Mouse (Mus musculus): ENCODE results near the gene Ccnd3. TPM values are rescaled to one million over a fixed set of nuclear protein-coding genes. Genes with fewer than 3 reads are reported as not detected.

The Ccnd3 gene
- polyA plus RNA-seq, 1 experiment from 2014 or later: 214 TPM

DNA sequence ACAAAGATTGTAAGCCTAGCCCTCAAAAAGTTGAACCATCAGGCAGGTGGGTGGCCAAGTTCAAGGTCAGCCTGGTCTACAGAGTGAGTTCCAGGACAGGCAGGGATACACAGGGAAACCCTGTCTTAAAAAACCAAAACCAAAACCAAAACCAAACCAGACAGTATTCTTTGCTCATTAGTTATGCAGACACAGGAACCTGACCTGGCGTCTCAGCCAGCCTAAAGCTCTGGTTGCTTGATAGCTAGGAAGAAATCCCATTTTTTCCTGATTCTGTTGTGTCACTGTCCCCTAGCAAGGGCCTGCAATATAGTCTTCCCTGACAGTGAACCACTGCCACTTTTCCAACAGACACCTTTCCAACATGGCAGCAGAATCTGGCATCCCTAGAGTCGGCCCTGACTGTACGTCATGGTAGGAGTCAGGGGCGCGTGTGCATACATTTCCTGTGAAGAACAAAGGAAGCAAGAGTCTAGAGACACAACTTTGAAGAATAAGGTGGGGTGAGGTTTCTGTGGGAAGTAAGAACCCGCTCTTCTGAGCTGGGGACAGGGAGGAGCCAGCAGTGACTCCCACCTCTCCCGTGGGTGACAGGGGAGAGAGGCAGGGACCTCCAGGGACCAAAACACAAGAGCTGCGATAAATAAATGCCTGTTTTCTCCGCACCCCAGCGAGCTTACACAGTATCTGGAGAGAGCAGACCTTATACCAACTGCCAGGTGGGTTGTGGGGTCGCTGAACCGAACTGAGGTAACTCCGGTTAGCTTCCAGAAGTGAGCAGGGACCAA is 95.9 kb downstream of the Ccnd3 start:
- H3K4me3 ChIP-seq (ENCODE audit: low read depth, low read length): no peak overlapping the region
- WGBS: 82% methylated on average over 13 of the region's 13 CpGs
- no peaks in the 10 kb centered on the region for H3K27me3 ChIP-seq (replicated peaks; ENCODE audit: insufficient read depth, low read length)
- no peak for ATAC-seq
- 0 out of 2 replicates have a peak overlapping the region, but pooled peaks have one; percentile 20 for H3K27ac ChIP-seq (ENCODE audit: low read length)
- 0 out of 2 replicates have a peak, but pooled peaks cover 18% of the 10 kb centered on the region for H3K36me3 ChIP-seq (ENCODE audit: insufficient read depth, low read length)
- H3K4me2 ChIP-seq (replicated peaks; ENCODE audit: low read depth, low read length): no peak overlapping the region
- H3K9me3 ChIP-seq (ENCODE audit: low read length): no peaks in the 10 kb centered on the region
- DNase-seq (ENCODE audit: low spot score): no peak
- H3K4me1 ChIP-seq (ENCODE audit: insufficient read depth, low read depth, low read length): peaks cover 22% of the 10 kb centered on the region
- H3K9ac ChIP-seq (replicated peaks; ENCODE audit: low read depth): no peak overlapping the region
- TF ChIP-seq EP300 (IDR thresholded peaks at IDR 0.05): no peak
- no peak for TF ChIP-seq CTCF (IDR thresholded peaks at IDR 0.05)

DNA sequence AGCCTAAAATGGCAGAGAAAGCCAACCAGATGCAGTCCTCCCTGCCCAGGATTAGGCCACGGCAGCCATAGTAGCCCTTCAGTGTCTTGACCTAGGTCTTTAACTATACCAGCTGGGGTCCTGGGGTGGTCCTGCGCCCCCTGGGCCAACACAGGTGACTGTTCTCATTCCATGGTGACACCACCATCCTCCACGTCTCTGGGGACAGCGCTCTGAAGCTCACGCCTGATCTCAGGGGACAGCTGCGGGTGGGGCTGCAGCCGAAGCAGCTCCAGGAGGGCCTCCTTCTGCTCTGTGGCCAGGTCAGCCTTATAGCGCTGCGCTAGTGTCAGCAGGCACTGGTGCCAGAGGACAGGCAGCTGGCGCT is 96.5 kb downstream of the Ccnd3 start:
- Histone ChIP-seq H3K27me3 (replicated peaks; ENCODE audit: insufficient read depth, low read length) (no peaks in the 10 kb centered on the region), H3K9me3 (ENCODE audit: low read length) (no peaks in the 10 kb centered on the region), H3K36me3 (ENCODE audit: insufficient read depth, low read length) (0 out of 2 replicates have a peak, but pooled peaks cover 18% of the 10 kb centered on the region), H3K4me2 (replicated peaks; ENCODE audit: low read depth, low read length) (no peak overlapping the region), H3K27ac (ENCODE audit: low read length) (0 out of 2 replicates have a peak overlapping the region, but pooled peaks have one; percentile 20), H3K4me3 (ENCODE audit: low read depth, low read length) (no peak overlapping the region), H3K4me1 (ENCODE audit: insufficient read depth, low read depth, low read length) (peaks cover 16% of the 10 kb centered on the region; the same call in 1 of the 2 replicates), H3K9ac (replicated peaks; ENCODE audit: low read depth) (no peak overlapping the region)
- TF ChIP-seq EP300 (IDR thresholded peaks at IDR 0.05): no peak
- TF ChIP-seq CTCF (IDR thresholded peaks at IDR 0.05): no peak
- 88% methylated on average over 10 of the region's 10 CpGs for WGBS
- ATAC-seq (no peak), DNase-seq (ENCODE audit: low spot score) (no peak)

DNA sequence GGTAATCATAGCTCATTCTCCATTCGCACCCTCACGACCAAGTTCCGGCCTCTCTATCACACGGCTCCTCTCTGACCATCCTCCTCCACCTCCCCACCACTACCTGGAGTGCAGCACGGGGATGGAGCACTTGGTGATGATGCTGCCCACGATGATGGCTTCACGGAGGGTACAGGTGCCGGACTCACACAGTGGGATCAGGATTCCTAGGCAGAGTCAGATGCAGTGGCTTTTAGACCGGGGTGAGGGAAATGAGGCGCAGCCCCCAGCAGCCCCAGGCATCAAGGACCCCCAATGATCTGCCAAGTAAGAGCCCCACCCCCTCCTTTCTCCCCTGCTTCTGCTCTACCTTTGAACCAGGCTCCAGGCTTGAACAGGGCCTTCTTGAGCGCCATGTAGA is 97.4 kb downstream of the Ccnd3 start:
- DNase-seq (ENCODE audit: low spot score): no peak
- Histone ChIP-seq H3K4me1 (ENCODE audit: insufficient read depth, low read depth, low read length) (peaks cover 9% of the 10 kb centered on the region; the same call in 1 of the 2 replicates), H3K9me3 (ENCODE audit: low read length) (no peaks in the 10 kb centered on the region), H3K4me3 (ENCODE audit: low read depth, low read length) (no peak overlapping the region), H3K27ac (ENCODE audit: low read length) (no peak overlapping the region), H3K4me2 (replicated peaks; ENCODE audit: low read depth, low read length) (no peak overlapping the region), H3K36me3 (ENCODE audit: insufficient read depth, low read length) (0 out of 2 replicates have a peak, but pooled peaks cover 18% of the 10 kb centered on the region), H3K27me3 (replicated peaks; ENCODE audit: insufficient read depth, low read length) (no peaks in the 10 kb centered on the region), H3K9ac (replicated peaks; ENCODE audit: low read depth) (no peak overlapping the region)
- 90% methylated on average over 11 of the region's 11 CpGs for WGBS
- TF ChIP-seq EP300 (IDR thresholded peaks at IDR 0.05): no peak
- TF ChIP-seq CTCF (IDR thresholded peaks at IDR 0.05): no peak
- ATAC-seq: no peak

DNA sequence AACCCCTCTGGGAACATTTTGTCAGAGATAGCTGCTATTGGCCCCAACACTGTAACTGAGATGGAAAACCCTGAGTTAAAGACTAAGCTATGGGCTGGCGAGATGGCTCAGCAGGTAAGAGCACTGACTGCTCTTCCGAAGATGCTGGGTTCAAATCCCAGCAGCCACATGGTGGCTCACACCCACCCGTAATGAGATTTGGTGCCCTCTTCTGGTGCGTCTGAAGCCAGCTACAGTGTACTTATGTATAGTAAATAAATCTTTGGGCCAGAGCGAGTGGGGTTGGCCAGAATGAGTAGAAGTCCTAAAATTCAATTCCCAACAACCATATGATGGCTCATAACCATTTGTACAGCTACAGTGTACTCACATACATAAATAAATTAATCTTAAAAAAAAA is 101.4 kb downstream of the Ccnd3 start:
- Histone ChIP-seq H3K27me3 (replicated peaks; ENCODE audit: insufficient read depth, low read length) (no peaks in the 10 kb centered on the region), H3K4me3 (ENCODE audit: low read depth, low read length) (no peak overlapping the region), H3K9me3 (ENCODE audit: low read length) (no peaks in the 10 kb centered on the region), H3K9ac (replicated peaks; ENCODE audit: low read depth) (no peak overlapping the region), H3K4me1 (ENCODE audit: insufficient read depth, low read depth, low read length) (peaks cover 7% of the 10 kb centered on the region; the same call in 1 of the 2 replicates), H3K36me3 (ENCODE audit: insufficient read depth, low read length) (0 out of 2 replicates have a peak, but pooled peaks cover 13% of the 10 kb centered on the region), H3K4me2 (replicated peaks; ENCODE audit: low read depth, low read length) (no peak overlapping the region), H3K27ac (ENCODE audit: low read length) (no peak overlapping the region)
- DNase-seq (ENCODE audit: low spot score) (no peak), ATAC-seq (no peak)
- WGBS: 67% methylated on average over 5 of the region's 5 CpGs
- TF ChIP-seq CTCF (IDR thresholded peaks at IDR 0.05): peak; percentile 58
- no peak for TF ChIP-seq EP300 (IDR thresholded peaks at IDR 0.05)

DNA sequence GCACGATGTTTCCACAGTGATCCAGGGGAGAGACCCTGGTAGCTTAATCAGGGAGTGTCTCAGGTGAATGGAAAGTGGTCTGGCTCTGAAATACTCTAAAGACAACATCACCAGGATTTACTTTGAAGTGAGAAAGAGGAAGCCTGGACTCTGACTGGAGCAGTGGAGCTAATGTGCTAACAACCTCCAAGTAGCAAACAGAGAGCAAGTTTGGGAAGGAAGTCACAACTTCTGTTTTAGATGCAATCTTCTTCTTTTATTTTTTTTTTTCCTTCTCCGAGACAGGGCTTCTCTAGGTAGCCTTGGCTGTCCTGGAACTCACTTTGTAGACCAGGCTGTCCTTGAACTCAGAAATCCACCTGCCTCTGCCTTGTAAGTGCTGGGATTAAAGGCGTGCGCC is 104.3 kb downstream of the Ccnd3 start:
- WGBS: 90% methylated on average over 4 of the region's 4 CpGs
- no peak overlapping the region for H3K4me3 ChIP-seq (ENCODE audit: low read depth, low read length)
- H3K4me2 ChIP-seq (replicated peaks; ENCODE audit: low read depth, low read length): no peak overlapping the region
- no peaks in the 10 kb centered on the region for H3K9me3 ChIP-seq (ENCODE audit: low read length)
- TF ChIP-seq CTCF (IDR thresholded peaks at IDR 0.05) (no peak), EP300 (IDR thresholded peaks at IDR 0.05) (no peak)
- ATAC-seq (no peak), DNase-seq (ENCODE audit: low spot score) (no peak)
- peaks cover 16% of the 10 kb centered on the region; the same call in 1 of the 2 replicates for H3K4me1 ChIP-seq (ENCODE audit: insufficient read depth, low read depth, low read length)
- H3K9ac ChIP-seq (replicated peaks; ENCODE audit: low read depth): no peak overlapping the region
- no peaks in the 10 kb centered on the region for H3K27me3 ChIP-seq (replicated peaks; ENCODE audit: insufficient read depth, low read length)
- no peak overlapping the region for H3K27ac ChIP-seq (ENCODE audit: low read length)
- H3K36me3 ChIP-seq (ENCODE audit: insufficient read depth, low read length): no peaks in the 10 kb centered on the region

DNA sequence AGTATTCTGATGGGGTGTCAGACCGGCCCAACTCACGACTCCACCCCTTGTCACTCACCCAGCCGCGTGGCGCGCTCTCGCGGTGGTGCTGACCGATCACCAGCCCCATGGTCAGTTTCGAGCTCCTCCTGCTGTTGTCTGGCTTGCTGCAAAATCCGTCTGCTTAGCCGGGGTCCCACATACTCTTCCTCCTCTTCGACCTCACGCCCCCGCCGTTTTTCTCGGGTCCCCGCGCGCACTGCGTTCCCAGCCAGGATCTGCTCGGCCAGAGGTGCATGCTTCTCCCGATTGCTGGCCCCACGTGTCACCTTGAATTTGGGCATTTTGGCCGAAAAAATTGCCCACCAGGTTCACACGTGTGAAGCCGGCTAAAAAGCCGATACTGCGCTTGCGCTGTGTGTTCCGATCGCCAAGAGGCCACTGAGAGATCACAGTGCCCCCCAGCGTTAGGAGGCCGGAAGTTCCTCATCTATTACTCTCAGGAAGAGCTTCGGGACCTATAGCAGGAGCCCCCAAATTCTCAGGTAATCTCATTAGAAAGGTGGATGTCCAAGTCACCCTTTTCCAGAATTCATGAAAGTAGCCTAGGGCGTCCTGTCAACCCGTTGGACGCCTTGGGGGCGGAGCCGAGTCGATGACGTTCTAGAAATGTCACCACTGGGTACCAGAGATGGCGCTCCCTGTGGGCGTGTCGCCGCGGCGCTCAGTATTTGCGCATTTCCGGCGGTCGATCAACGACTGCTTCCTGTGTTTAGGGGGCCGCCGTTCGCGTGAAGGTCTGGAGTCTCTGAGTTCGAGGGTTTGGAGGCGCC is 106.2 kb downstream of the Ccnd3 start, which contains the start of the genes Bysl, Med20 and Gm20517:
Gene Bysl (minus strand): TSS at position 644 of the 812 bp plus-strand sequence.
Gene Med20 (plus strand): TSS at position 734 of the 812 bp plus-strand sequence.
Gene Gm20517 (plus strand): TSS at position 741 of the 812 bp plus-strand sequence.
- peak within 1 kb of the TSS; percentile 77 for H3K9ac ChIP-seq (replicated peaks; ENCODE audit: low read depth)
- H3K4me1 ChIP-seq (ENCODE audit: insufficient read depth, low read depth, low read length): peaks cover 16% of the 10 kb centered on the region; the same call in 1 of the 2 replicates
- ATAC-seq: peak; percentile 96
- peak within 1 kb of the TSS; percentile 91 for H3K4me2 ChIP-seq (replicated peaks; ENCODE audit: low read depth, low read length)
- H3K4me3 ChIP-seq (ENCODE audit: low read depth, low read length): peak within 1 kb of the TSS; percentile 80
- TF ChIP-seq EP300 (IDR thresholded peaks at IDR 0.05): peak; percentile 81
- TF ChIP-seq CTCF (IDR thresholded peaks at IDR 0.05): peak; percentile 84
- H3K27me3 ChIP-seq (replicated peaks; ENCODE audit: insufficient read depth, low read length): no peaks in the 10 kb centered on the region
- peak; percentile 97 for DNase-seq (ENCODE audit: low spot score)
- H3K36me3 ChIP-seq (ENCODE audit: insufficient read depth, low read length): no peaks in the 10 kb centered on the region
- under 1% methylated on average over 59 of the region's 59 CpGs for WGBS
- H3K9me3 ChIP-seq (ENCODE audit: low read length): no peaks in the 10 kb centered on the region
- peak within 1 kb of the TSS; percentile 75 for H3K27ac ChIP-seq (ENCODE audit: low read length)
